Mouse (Mus musculus) testis, adult 2 months (tissue): ENCODE results near the gene Mtmr4.

Experiments
- CTCF ChIP-seq: fragments of 200-500 bp; IDR thresholded peaks from 2 replicates; pipeline ENCODE4 v1.5.1; 2012; ENCODE audit warnings: low read depth, mild to moderate bottlenecking, inconsistent platforms, low read length, moderate library complexity; ENCODE audit not compliant: control insufficient read depth, insufficient read depth, insufficient replicate concordance
- POLR2A ChIP-seq: fragments of 200-500 bp; IDR thresholded peaks from 2 replicates; pipeline ENCODE4 v1.6.1; 2012; ENCODE audit warnings: low read depth, mild to moderate bottlenecking, inconsistent platforms, low read length, moderate library complexity; ENCODE audit not compliant: control insufficient read depth

- TF ChIP-seq POLR2A (no peak), CTCF (no peak)
Measured at GRCm38 (mm10) chr11:87599395-87600089, 7.6 kb downstream of the Mtmr4 start.
